In genomic region chr4:152304685-152305084, GRCm38 (mm10) we compare ENCODE assay signal across 28 mouse cellular contexts. TPM values are rescaled to one million over a fixed set of nuclear protein-coding genes. Genes with fewer than 3 reads are reported as not detected.
DNase-seq lines count a peak whose midpoint lies in the region; ATAC-seq and TF ChIP-seq lines count a peak whose summit lies in the region.
"Had no signal": no experiment of that assay in that cellular context is flagged by ENCODE, and none has a peak within 500 bp of the region (broad histone marks: within the 10 kb centered on the region; RNA-seq: fewer than 3 reads in every experiment).

No protein-coding gene starts in this region.

- peak; percentile 77 to 86 for DNase-seq in cerebellum, postnatal 10 days
- DNase-seq in cerebellum, adult 9-11 months = no peak
- peak; percentile 47 for DNase-seq in hindbrain, embryonic 14.5 days (ENCODE audit: low spot score)
- DNase-seq in hindbrain, postnatal 0 days (ENCODE audit: low spot score) = peak; percentile 82
- peak; percentile 84 for DNase-seq in midbrain, postnatal 0 days (ENCODE audit: low spot score)
- no peak for DNase-seq in midbrain, embryonic 10.5 days (ENCODE audit: low spot score)
- DNase-seq: adrenal gland, adult 8-10 months; adrenal gland, postnatal 25 days; cerebellum, adult 18-20 months; gastrocnemius, postnatal 14 days; heart, adult 11 months; kidney, adult 18-20 months had no signal

- no peaks in the 10 kb centered on the region for H3K9me3 ChIP-seq in hindbrain, embryonic 14.5 days (ENCODE audit: control insufficient read depth, low read length)
- no peaks in the 10 kb centered on the region for H3K9me3 ChIP-seq in hindbrain, embryonic 12.5 days (replicated peaks)
- H3K9me3 ChIP-seq in hindbrain, postnatal 0 days (ENCODE audit: low read length) = no peaks in the 10 kb centered on the region
- H3K9me3 ChIP-seq in hindbrain, embryonic 13.5 days = no peaks in the 10 kb centered on the region
- H3K9me3 ChIP-seq in midbrain, postnatal 0 days (ENCODE audit: low read length) = no peaks in the 10 kb centered on the region
- H3K9me3 ChIP-seq in midbrain, embryonic 10.5 days (replicated peaks) = no peaks in the 10 kb centered on the region
- H3K9me3 ChIP-seq: embryonic facial prominence, embryonic 12.5 days; embryonic facial prominence, embryonic 15.5 days; forebrain, embryonic 15.5 days had no signal

- 0 out of 2 replicates have a peak, but pooled peaks cover under 1% of the 10 kb centered on the region for H3K27me3 ChIP-seq in hindbrain, embryonic 14.5 days (ENCODE audit: control insufficient read depth, insufficient read depth, low read length)
- H3K27me3 ChIP-seq in hindbrain, embryonic 12.5 days = peaks cover 12% of the 10 kb centered on the region
- no peaks in the 10 kb centered on the region for H3K27me3 ChIP-seq in hindbrain, postnatal 0 days (ENCODE audit: insufficient read depth, low read length)
- peaks cover 19% of the 10 kb centered on the region for H3K27me3 ChIP-seq in hindbrain, embryonic 13.5 days
- no peaks in the 10 kb centered on the region for H3K27me3 ChIP-seq in midbrain, postnatal 0 days (ENCODE audit: insufficient read depth, low read length)
- H3K27me3 ChIP-seq in midbrain, embryonic 10.5 days (ENCODE audit: low read depth, poor library complexity, severe bottlenecking) = peaks cover 5% of the 10 kb centered on the region
- H3K27me3 ChIP-seq: embryonic facial prominence, embryonic 15.5 days; forebrain, embryonic 15.5 days had no signal

- ATAC-seq in hindbrain, embryonic 14.5 days (ENCODE audit: low FRiP score) = no peak
- ATAC-seq in hindbrain, embryonic 12.5 days (ENCODE audit: low FRiP score) = no peak
- peak; percentile 82 for ATAC-seq in hindbrain, postnatal 0 days
- ATAC-seq in hindbrain, embryonic 13.5 days (ENCODE audit: low FRiP score) = no peak
- peak; percentile 53; the same call in 1 of the 2 replicates for ATAC-seq in midbrain, postnatal 0 days (ENCODE audit: low FRiP score)
- ATAC-seq: activated CD4-positive, CD25-positive, alpha-beta regulatory T cell, adult 4 months; forebrain, embryonic 15.5 days; inflammation-experienced regulatory T-cells, adult 6 months; intestine, embryonic 16.5 days had no signal

- WGBS in hindbrain, embryonic 14.5 days = 85% methylated on average over 6 of the region's 6 CpGs
- WGBS in hindbrain, embryonic 12.5 days = 91% methylated on average over 6 of the region's 6 CpGs
- WGBS in hindbrain, postnatal 0 days = 45% methylated on average over 6 of the region's 6 CpGs
- WGBS in hindbrain, embryonic 13.5 days = 88% methylated on average over 6 of the region's 6 CpGs
- 92% methylated on average over 6 of the region's 6 CpGs for WGBS in midbrain, postnatal 0 days
- WGBS in midbrain, embryonic 10.5 days = 94% methylated on average over 6 of the region's 6 CpGs

- no peak overlapping the region for H3K4me2 ChIP-seq in hindbrain, embryonic 14.5 days (replicated peaks)
- no peak overlapping the region for H3K4me2 ChIP-seq in hindbrain, embryonic 12.5 days (replicated peaks)
- no peak overlapping the region for H3K4me2 ChIP-seq in hindbrain, postnatal 0 days (ENCODE audit: low read depth, low read length)
- H3K4me2 ChIP-seq in hindbrain, embryonic 13.5 days = no peak overlapping the region
- H3K4me2 ChIP-seq in midbrain, postnatal 0 days (ENCODE audit: low read depth, low read length, poor library complexity, severe bottlenecking) = no peak overlapping the region
- H3K4me2 ChIP-seq: embryonic facial prominence, embryonic 12.5 days; embryonic facial prominence, embryonic 15.5 days; forebrain, embryonic 15.5 days; heart, embryonic 11.5 days had no signal

- H3K4me1 ChIP-seq in hindbrain, embryonic 14.5 days (replicated peaks; ENCODE audit: control insufficient read depth, insufficient read depth, low read length) = 0 out of 2 replicates have a peak, but pooled peaks cover 4% of the 10 kb centered on the region
- peaks cover 3% of the 10 kb centered on the region; the same call in 1 of the 2 replicates for H3K4me1 ChIP-seq in hindbrain, embryonic 12.5 days
- no peaks in the 10 kb centered on the region; the same call in 1 of the 2 replicates for H3K4me1 ChIP-seq in hindbrain, postnatal 0 days (ENCODE audit: insufficient read depth, low read length)
- peaks cover 15% of the 10 kb centered on the region for H3K4me1 ChIP-seq in hindbrain, embryonic 13.5 days (replicated peaks)
- no peaks in the 10 kb centered on the region for H3K4me1 ChIP-seq in midbrain, postnatal 0 days (ENCODE audit: insufficient read depth, low read length)
- peaks cover 6% of the 10 kb centered on the region for H3K4me1 ChIP-seq in midbrain, embryonic 10.5 days
- H3K4me1 ChIP-seq: embryonic facial prominence, embryonic 12.5 days; embryonic facial prominence, embryonic 15.5 days had no signal

- H3K4me3 ChIP-seq in hindbrain, embryonic 14.5 days (replicated peaks; ENCODE audit: low read length) = no peak overlapping the region
- no peak overlapping the region for H3K4me3 ChIP-seq in hindbrain, embryonic 12.5 days
- H3K4me3 ChIP-seq in hindbrain, postnatal 0 days (ENCODE audit: low read length) = no peak overlapping the region
- H3K4me3 ChIP-seq in hindbrain, embryonic 13.5 days = no peak overlapping the region
- no peak overlapping the region for H3K4me3 ChIP-seq in midbrain, postnatal 0 days (ENCODE audit: low read depth, low read length)
- H3K4me3 ChIP-seq in midbrain, embryonic 10.5 days = no peak overlapping the region
- H3K4me3 ChIP-seq: embryonic facial prominence, embryonic 12.5 days; embryonic facial prominence, embryonic 15.5 days; forebrain, embryonic 15.5 days had no signal

- no peak overlapping the region for H3K27ac ChIP-seq in hindbrain, embryonic 14.5 days
- H3K27ac ChIP-seq in hindbrain, embryonic 12.5 days = no peak overlapping the region
- 0 out of 2 replicates have a peak overlapping the region, but pooled peaks have one; percentile 2 for H3K27ac ChIP-seq in hindbrain, postnatal 0 days
- H3K27ac ChIP-seq in hindbrain, embryonic 13.5 days = no peak overlapping the region
- H3K27ac ChIP-seq in midbrain, postnatal 0 days (ENCODE audit: low read depth, low read length) = no peak overlapping the region
- no peak overlapping the region for H3K27ac ChIP-seq in midbrain, embryonic 10.5 days (replicated peaks)
- H3K27ac ChIP-seq: embryonic facial prominence, embryonic 12.5 days; embryonic facial prominence, embryonic 15.5 days; forebrain, embryonic 15.5 days had no signal

- H3K36me3 ChIP-seq in hindbrain, embryonic 14.5 days (replicated peaks; ENCODE audit: control insufficient read depth, insufficient read depth) = peaks cover 61% of the 10 kb centered on the region
- peaks cover 63% of the 10 kb centered on the region for H3K36me3 ChIP-seq in hindbrain, embryonic 12.5 days
- peaks cover 26% of the 10 kb centered on the region; the same call in 1 of the 2 replicates for H3K36me3 ChIP-seq in hindbrain, postnatal 0 days (ENCODE audit: insufficient read depth, low read length)
- H3K36me3 ChIP-seq in hindbrain, embryonic 13.5 days = peaks cover 60% of the 10 kb centered on the region
- H3K36me3 ChIP-seq in midbrain, postnatal 0 days (ENCODE audit: insufficient read depth, low read length) = peaks cover 49% of the 10 kb centered on the region
- peaks cover 67% of the 10 kb centered on the region for H3K36me3 ChIP-seq in midbrain, embryonic 10.5 days

- TF ChIP-seq CTCF in hindbrain, postnatal 0 days (IDR thresholded peaks at IDR 0.05; ENCODE audit: low read depth) = peak; percentile 41
- TF ChIP-seq CTCF in midbrain, postnatal 0 days (IDR thresholded peaks at IDR 0.05) = no peak

- no peak overlapping the region for H3K9ac ChIP-seq in hindbrain, embryonic 14.5 days
- no peak overlapping the region for H3K9ac ChIP-seq in hindbrain, embryonic 12.5 days
- no peak overlapping the region for H3K9ac ChIP-seq in hindbrain, postnatal 0 days (replicated peaks; ENCODE audit: low read length)
- H3K9ac ChIP-seq in hindbrain, embryonic 13.5 days = no peak overlapping the region
- no peak overlapping the region for H3K9ac ChIP-seq in midbrain, postnatal 0 days (replicated peaks; ENCODE audit: low read length, poor library complexity, severe bottlenecking)
- H3K9ac ChIP-seq: embryonic facial prominence, embryonic 12.5 days; embryonic facial prominence, embryonic 15.5 days; forebrain, embryonic 15.5 days had no signal

RNA-seq across cellular contexts. Expression of gene Icmt, which starts 7.7 kb away (rescaled TPM):
- polyA plus RNA-seq in hindbrain, embryonic 14.5 days (2014; fragmentation: Nextera tagmentation; extraction: Ambion mirVana) = 20.6 and 22.8 TPM in 2 replicates
- polyA plus RNA-seq in hindbrain, embryonic 12.5 days (2016; fragmentation: Nextera tagmentation; extraction: Ambion mirVana) = 25.3 and 25.6 TPM in 2 replicates
- 35.3 and 42.6 TPM in 2 replicates for total RNA-seq in hindbrain, postnatal 0 days (2014; rRNA removed)
- 15.9 and 16.4 TPM in 2 replicates for polyA plus RNA-seq in hindbrain, postnatal 0 days (2015; fragmentation: Nextera tagmentation; extraction: Ambion mirVana)
- 17.2 and 18.4 TPM in 2 replicates for polyA plus RNA-seq in hindbrain, embryonic 13.5 days (2015; fragmentation: Nextera tagmentation; extraction: Ambion mirVana)
- 34.6 and 38.9 TPM in 2 replicates for total RNA-seq in midbrain, postnatal 0 days (2014; rRNA removed)
- polyA plus RNA-seq in midbrain, postnatal 0 days (2015; fragmentation: Nextera tagmentation; extraction: Ambion mirVana) = 15.7 and 17.9 TPM in 2 replicates
- 26.8 and 27.6 TPM in 2 replicates for polyA plus RNA-seq in midbrain, embryonic 10.5 days (2016; fragmentation: Nextera tagmentation; extraction: Ambion mirVana)

RNA-seq across cellular contexts. Expression of gene Hes3, which starts 13.2 kb away (rescaled TPM):
- 0.24 and 1.2 TPM in 2 replicates for polyA plus RNA-seq in hindbrain, embryonic 14.5 days (2014; fragmentation: Nextera tagmentation; extraction: Ambion mirVana)
- 1.2 and 2.1 TPM in 2 replicates for polyA plus RNA-seq in hindbrain, embryonic 12.5 days (2016; fragmentation: Nextera tagmentation; extraction: Ambion mirVana)
- total RNA-seq in hindbrain, postnatal 0 days (2014; rRNA removed) = 0.26 and 0.40 TPM in 2 replicates
- 0.15 and 0.19 TPM in 2 replicates for polyA plus RNA-seq in hindbrain, postnatal 0 days (2015; fragmentation: Nextera tagmentation; extraction: Ambion mirVana)
- 0.38 and 0.79 TPM in 2 replicates for polyA plus RNA-seq in hindbrain, embryonic 13.5 days (2015; fragmentation: Nextera tagmentation; extraction: Ambion mirVana)
- total RNA-seq in midbrain, postnatal 0 days (2014; rRNA removed) = not detected in 2 replicates
- polyA plus RNA-seq in midbrain, postnatal 0 days (2015; fragmentation: Nextera tagmentation; extraction: Ambion mirVana) = 0.19 and 0.36 TPM in 2 replicates
- polyA plus RNA-seq in midbrain, embryonic 10.5 days (2016; fragmentation: Nextera tagmentation; extraction: Ambion mirVana) = 26.3 and 30.9 TPM in 2 replicates
- total RNA-seq: adrenal gland, adult 8-10 months; adrenal gland, postnatal 25 days; common myeloid progenitor, adult 5-6 weeks; gastrocnemius, postnatal 14 days; gastrocnemius, postnatal 4 days; heart, adult 8-10 months; heart, postnatal 25 days; hematopoietic stem cell, adult 5-6 weeks had no signal
- polyA plus RNA-seq: activated CD4-positive, CD25-positive, alpha-beta regulatory T cell, adult 4 months; embryonic facial prominence, embryonic 15.5 days; heart, embryonic 11.5 days; heart, embryonic 14.5 days; heart, postnatal 0 days; inflammation-experienced regulatory T-cells, adult 6 months; intestine, embryonic 16.5 days had no signal

RNA-seq across cellular contexts. Expression of gene Rnf207, which starts 14.1 kb away (rescaled TPM):
- 5.6 and 6.9 TPM in 2 replicates for polyA plus RNA-seq in hindbrain, embryonic 14.5 days (2014; fragmentation: Nextera tagmentation; extraction: Ambion mirVana)
- polyA plus RNA-seq in hindbrain, embryonic 12.5 days (2016; fragmentation: Nextera tagmentation; extraction: Ambion mirVana) = 2.5 and 3.8 TPM in 2 replicates
- 5.7 and 7.7 TPM in 2 replicates for total RNA-seq in hindbrain, postnatal 0 days (2014; rRNA removed)
- 6.6 and 6.9 TPM in 2 replicates for polyA plus RNA-seq in hindbrain, postnatal 0 days (2015; fragmentation: Nextera tagmentation; extraction: Ambion mirVana)
- polyA plus RNA-seq in hindbrain, embryonic 13.5 days (2015; fragmentation: Nextera tagmentation; extraction: Ambion mirVana) = 5.2 and 7.7 TPM in 2 replicates
- total RNA-seq in midbrain, postnatal 0 days (2014; rRNA removed) = 7.6 and 15.2 TPM in 2 replicates
- polyA plus RNA-seq in midbrain, postnatal 0 days (2015; fragmentation: Nextera tagmentation; extraction: Ambion mirVana) = 7.2 and 8.8 TPM in 2 replicates
- 1.5 and 2.4 TPM in 2 replicates for polyA plus RNA-seq in midbrain, embryonic 10.5 days (2016; fragmentation: Nextera tagmentation; extraction: Ambion mirVana)
- total RNA-seq: common myeloid progenitor, adult 5-6 weeks; gastrocnemius, postnatal 14 days had no signal
- polyA plus RNA-seq: activated CD4-positive, CD25-positive, alpha-beta regulatory T cell, adult 4 months; inflammation-experienced regulatory T-cells, adult 6 months had no signal

RNA-seq across cellular contexts. Expression of gene Rpl22, which starts 20.9 kb away (rescaled TPM):
- polyA plus RNA-seq in hindbrain, embryonic 14.5 days (2014; fragmentation: Nextera tagmentation; extraction: Ambion mirVana) = 154 and 178 TPM in 2 replicates
- polyA plus RNA-seq in hindbrain, embryonic 12.5 days (2016; fragmentation: Nextera tagmentation; extraction: Ambion mirVana) = 257 and 282 TPM in 2 replicates
- total RNA-seq in hindbrain, postnatal 0 days (2014; rRNA removed) = 164 and 185 TPM in 2 replicates
- 156 and 176 TPM in 2 replicates for polyA plus RNA-seq in hindbrain, postnatal 0 days (2015; fragmentation: Nextera tagmentation; extraction: Ambion mirVana)
- 205 and 218 TPM in 2 replicates for polyA plus RNA-seq in hindbrain, embryonic 13.5 days (2015; fragmentation: Nextera tagmentation; extraction: Ambion mirVana)
- 177 and 203 TPM in 2 replicates for total RNA-seq in midbrain, postnatal 0 days (2014; rRNA removed)
- polyA plus RNA-seq in midbrain, postnatal 0 days (2015; fragmentation: Nextera tagmentation; extraction: Ambion mirVana) = 125 and 148 TPM in 2 replicates
- polyA plus RNA-seq in midbrain, embryonic 10.5 days (2016; fragmentation: Nextera tagmentation; extraction: Ambion mirVana) = 282 and 358 TPM in 2 replicates

RNA-seq across cellular contexts. Expression of gene Gpr153, which starts 30.7 kb away (rescaled TPM):
- polyA plus RNA-seq in hindbrain, embryonic 14.5 days (2014; fragmentation: Nextera tagmentation; extraction: Ambion mirVana) = 23.1 and 27.8 TPM in 2 replicates
- 13.1 and 16.2 TPM in 2 replicates for polyA plus RNA-seq in hindbrain, embryonic 12.5 days (2016; fragmentation: Nextera tagmentation; extraction: Ambion mirVana)
- 167 and 170 TPM in 2 replicates for total RNA-seq in hindbrain, postnatal 0 days (2014; rRNA removed)
- 17.1 and 19.0 TPM in 2 replicates for polyA plus RNA-seq in hindbrain, postnatal 0 days (2015; fragmentation: Nextera tagmentation; extraction: Ambion mirVana)
- 9.0 and 9.3 TPM in 2 replicates for polyA plus RNA-seq in hindbrain, embryonic 13.5 days (2015; fragmentation: Nextera tagmentation; extraction: Ambion mirVana)
- total RNA-seq in midbrain, postnatal 0 days (2014; rRNA removed) = 138 and 149 TPM in 2 replicates
- polyA plus RNA-seq in midbrain, postnatal 0 days (2015; fragmentation: Nextera tagmentation; extraction: Ambion mirVana) = 20.1 and 21.2 TPM in 2 replicates
- polyA plus RNA-seq in midbrain, embryonic 10.5 days (2016; fragmentation: Nextera tagmentation; extraction: Ambion mirVana) = 7.0 and 7.7 TPM in 2 replicates
- total RNA-seq: hematopoietic stem cell, adult 5-6 weeks had no signal
- polyA plus RNA-seq: activated CD4-positive, CD25-positive, alpha-beta regulatory T cell, adult 4 months had no signal

Comparison
In these comparisons a context has a peak if more than half of its experiments do, and no peak if none do; other contexts are left out.
1. DNase-seq: peak in cerebellum, postnatal 10 days (2 of 2), hindbrain, embryonic 14.5 days (single experiment), hindbrain, postnatal 0 days (single experiment) and midbrain, postnatal 0 days (single experiment); none in cerebellum, adult 9-11 months (single experiment) and midbrain, embryonic 10.5 days (single experiment).
2. ATAC-seq: peak in hindbrain, postnatal 0 days (single experiment) and midbrain, postnatal 0 days (single experiment); none in hindbrain, embryonic 14.5 days (single experiment), hindbrain, embryonic 12.5 days (single experiment) and hindbrain, embryonic 13.5 days (single experiment).